In genomic region chr6:136827116-136827515, GRCm38 (mm10) we compare ENCODE assay signal across 8 mouse cellular contexts. TPM values are rescaled to one million over a fixed set of nuclear protein-coding genes. Genes with fewer than 3 reads are reported as not detected.
A peak's percentile ranks its signal among the peaks of the same experiment; 100 is the strongest.
DNase-seq lines count a peak whose midpoint lies in the region; ATAC-seq lines count a peak whose summit lies in the region.

No protein-coding gene starts in this region.

- intact Hi-C loops in heart, postnatal 14 days (cut with DNase I), result loop anchor here (10.0 kb wide), 1 partner anchor 918 kb away; no protein-coding TSS in a partner anchor

- H3K9ac ChIP-seq in forebrain, embryonic 12.5 days, result peak overlapping the region; percentile 96
- peak overlapping the region; percentile 97 for H3K9ac ChIP-seq in liver, embryonic 13.5 days

- H3K4me2 ChIP-seq in forebrain, embryonic 12.5 days, result peak overlapping the region; percentile 75
- H3K4me2 ChIP-seq in liver, embryonic 13.5 days, result peak overlapping the region; percentile 81

- ATAC-seq in forebrain, embryonic 12.5 days (ENCODE audit: low FRiP score), result no peak
- ATAC-seq in liver, embryonic 13.5 days (ENCODE audit: low read depth), result no peak

- DNase-seq in heart, embryonic 10.5 days (ENCODE audit: low spot score), result peak; percentile 55
- no peak for DNase-seq in heart, postnatal 14 days
- DNase-seq in A20 (ENCODE audit: low read depth, low spot score), result peak; percentile 45
- no peak for DNase-seq in liver, embryonic 13.5 days
- DNase-seq in urinary bladder, postnatal 25 days (ENCODE audit: low spot score), result no peak
- DNase-seq in layer of hippocampus, postnatal 14 days (ENCODE audit: low spot score in 2 of 2), result no peak
- no peak for DNase-seq in urinary bladder, postnatal 4 days (ENCODE audit: low spot score in 2 of 2)

- H3K9me3 ChIP-seq in heart, embryonic 10.5 days, result no peaks in the 10 kb centered on the region
- H3K9me3 ChIP-seq in forebrain, embryonic 12.5 days, result no peaks in the 10 kb centered on the region
- H3K9me3 ChIP-seq in liver, embryonic 13.5 days (replicated peaks), result no peaks in the 10 kb centered on the region

- peak overlapping the region; percentile 99 for H3K27ac ChIP-seq in heart, embryonic 10.5 days
- no peak overlapping the region for H3K27ac ChIP-seq in forebrain, embryonic 12.5 days
- H3K27ac ChIP-seq in liver, embryonic 13.5 days, result peak overlapping the region; percentile 85

- H3K4me1 ChIP-seq in heart, embryonic 10.5 days, result peaks cover 7% of the 10 kb centered on the region; the same call in 1 of the 2 replicates
- peaks cover 9% of the 10 kb centered on the region for H3K4me1 ChIP-seq in forebrain, embryonic 12.5 days
- H3K4me1 ChIP-seq in liver, embryonic 13.5 days (replicated peaks), result peaks cover 16% of the 10 kb centered on the region

- WGBS in heart, embryonic 10.5 days, result 14% methylated on average over 7 of the region's 7 CpGs
- 18% methylated on average over 7 of the region's 7 CpGs for WGBS in forebrain, embryonic 12.5 days
- 6% methylated on average over 7 of the region's 7 CpGs for WGBS in liver, embryonic 13.5 days (ENCODE audit: insufficient replicate concordance)

- peaks cover 32% of the 10 kb centered on the region for H3K36me3 ChIP-seq in heart, embryonic 10.5 days
- peaks cover 27% of the 10 kb centered on the region for H3K36me3 ChIP-seq in forebrain, embryonic 12.5 days (replicated peaks)
- H3K36me3 ChIP-seq in liver, embryonic 13.5 days, result peaks cover 32% of the 10 kb centered on the region

- peak overlapping the region; percentile 100 for H3K4me3 ChIP-seq in heart, embryonic 10.5 days
- peak overlapping the region; percentile 99 for H3K4me3 ChIP-seq in forebrain, embryonic 12.5 days (replicated peaks)
- H3K4me3 ChIP-seq in liver, embryonic 13.5 days (replicated peaks), result peak overlapping the region; percentile 89

- no peaks in the 10 kb centered on the region; the same call in 1 of the 2 replicates for H3K27me3 ChIP-seq in heart, embryonic 10.5 days (ENCODE audit: insufficient read depth, poor library complexity, severe bottlenecking)
- H3K27me3 ChIP-seq in forebrain, embryonic 12.5 days, result peaks cover 12% of the 10 kb centered on the region; the same call in 1 of the 2 replicates
- no peaks in the 10 kb centered on the region for H3K27me3 ChIP-seq in liver, embryonic 13.5 days

RNA-seq across cellular contexts. Expression of gene BC049715, which starts 0.3 kb away (rescaled TPM):
- polyA plus RNA-seq in heart, embryonic 10.5 days (2016; fragmentation: Nextera tagmentation; extraction: Ambion mirVana), result 2.4 and 2.7 TPM in 2 replicates
- 1 to 10 TPM; 1.0 to 1.3 TPM for total RNA-seq in heart, postnatal 14 days (2021)
- polyA plus RNA-seq in forebrain, embryonic 12.5 days (2016; fragmentation: Nextera tagmentation; extraction: Ambion mirVana), result 1.1 and 1.9 TPM in 2 replicates
- polyA plus RNA-seq in liver, embryonic 13.5 days (2015; fragmentation: Nextera tagmentation; extraction: Ambion mirVana), result 1.2 and 2.4 TPM in 2 replicates
- 1 to 10 TPM; 2.2 to 4.6 TPM for total RNA-seq in layer of hippocampus, postnatal 14 days (2021)

RNA-seq across cellular contexts. Expression of gene Wbp11, which starts 0.9 kb away (rescaled TPM):
- 111 and 120 TPM in 2 replicates for polyA plus RNA-seq in heart, embryonic 10.5 days (2016; fragmentation: Nextera tagmentation; extraction: Ambion mirVana)
- 10 to 100 TPM; 64.3 to 66.0 TPM for total RNA-seq in heart, postnatal 14 days (2021)
- polyA plus RNA-seq in forebrain, embryonic 12.5 days (2016; fragmentation: Nextera tagmentation; extraction: Ambion mirVana), result 137 and 146 TPM in 2 replicates
- 62.5 and 80.2 TPM in 2 replicates for polyA plus RNA-seq in liver, embryonic 13.5 days (2015; fragmentation: Nextera tagmentation; extraction: Ambion mirVana)
- 100 to 1,000 TPM; 123 to 133 TPM for total RNA-seq in layer of hippocampus, postnatal 14 days (2021)

RNA-seq across cellular contexts. Expression of gene Smco3, which starts 8.1 kb away (rescaled TPM):
- not detected in 2 replicates for polyA plus RNA-seq in heart, embryonic 10.5 days (2016; fragmentation: Nextera tagmentation; extraction: Ambion mirVana)
- total RNA-seq in heart, postnatal 14 days (2021), result not detected
- 0.24 and 0.52 TPM in 2 replicates for polyA plus RNA-seq in forebrain, embryonic 12.5 days (2016; fragmentation: Nextera tagmentation; extraction: Ambion mirVana)
- polyA plus RNA-seq in liver, embryonic 13.5 days (2015; fragmentation: Nextera tagmentation; extraction: Ambion mirVana), result not detected in 2 replicates
- 1 to 10 TPM; 4.0 to 4.8 TPM for total RNA-seq in layer of hippocampus, postnatal 14 days (2021)

RNA-seq across cellular contexts. Expression of gene H2afj, which starts 19.1 kb away (rescaled TPM):
- 81.5 and 88.2 TPM in 2 replicates for polyA plus RNA-seq in heart, embryonic 10.5 days (2016; fragmentation: Nextera tagmentation; extraction: Ambion mirVana)
- 10 to 100 TPM; 33.4 to 38.2 TPM for total RNA-seq in heart, postnatal 14 days (2021)
- polyA plus RNA-seq in forebrain, embryonic 12.5 days (2016; fragmentation: Nextera tagmentation; extraction: Ambion mirVana), result 121 and 128 TPM in 2 replicates
- polyA plus RNA-seq in liver, embryonic 13.5 days (2015; fragmentation: Nextera tagmentation; extraction: Ambion mirVana), result 167 and 177 TPM in 2 replicates
- total RNA-seq in layer of hippocampus, postnatal 14 days (2021), result 10 to 100 TPM; 72.0 to 72.6 TPM

RNA-seq across cellular contexts. Expression of gene Hist4h4, which starts 22.9 kb away (rescaled TPM):
- polyA plus RNA-seq in heart, embryonic 10.5 days (2016; fragmentation: Nextera tagmentation; extraction: Ambion mirVana), result 0.25 and 0.63 TPM in 2 replicates
- total RNA-seq in heart, postnatal 14 days (2021), result 10 to 100 TPM; 12.1 to 15.3 TPM
- polyA plus RNA-seq in forebrain, embryonic 12.5 days (2016; fragmentation: Nextera tagmentation; extraction: Ambion mirVana), result 0.47 and 0.79 TPM in 2 replicates
- polyA plus RNA-seq in liver, embryonic 13.5 days (2015; fragmentation: Nextera tagmentation; extraction: Ambion mirVana), result 1.3 and 1.5 TPM in 2 replicates
- 10 to 100 TPM; 10.9 to 12.0 TPM for total RNA-seq in layer of hippocampus, postnatal 14 days (2021)

Comparison
In these comparisons a context has a peak if more than half of its experiments do, and no peak if none do; other contexts are left out.
1. DNase-seq: peak in heart, embryonic 10.5 days (single experiment) and A20 (single experiment); none in heart, postnatal 14 days (0 of 2), liver, embryonic 13.5 days (single experiment), urinary bladder, postnatal 25 days (single experiment), layer of hippocampus, postnatal 14 days (0 of 2) and urinary bladder, postnatal 4 days (0 of 2).
2. Peak in every context shown above with its lines, with median percentiles within 50 percentile points of each other: H3K4me3 ChIP-seq.